Mouse (Mus musculus): ENCODE data around the gene Ttl.

Gene Ttl

GRCm38 (mm10) chr2:129083514-129083913 lies 17.8 kb downstream of the Ttl start:
- no peak for DNase-seq (ENCODE audit: low read depth, low spot score)

DNA sequence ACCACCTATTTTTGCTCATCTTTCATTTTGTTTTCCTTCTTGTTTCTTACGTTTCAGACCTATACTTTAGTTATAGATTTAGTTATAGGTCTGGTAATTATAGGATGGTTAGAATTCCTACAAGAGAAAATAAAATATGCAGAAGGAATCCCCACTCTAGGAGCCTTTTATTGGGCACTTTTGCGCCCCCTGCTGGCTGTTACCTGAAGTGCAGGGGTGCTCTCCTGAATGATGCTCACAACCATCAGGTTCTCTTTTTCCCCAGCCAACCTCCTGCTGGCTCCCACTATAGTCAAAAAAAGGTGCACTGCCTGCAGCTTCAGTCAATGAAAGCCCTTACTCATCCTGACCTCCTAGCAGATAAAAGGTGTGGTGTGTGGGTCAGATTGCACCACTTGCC lies 19.2 kb downstream of the Ttl start:
- peak; percentile 58 for DNase-seq (ENCODE audit: low read depth, low spot score)

DNA sequence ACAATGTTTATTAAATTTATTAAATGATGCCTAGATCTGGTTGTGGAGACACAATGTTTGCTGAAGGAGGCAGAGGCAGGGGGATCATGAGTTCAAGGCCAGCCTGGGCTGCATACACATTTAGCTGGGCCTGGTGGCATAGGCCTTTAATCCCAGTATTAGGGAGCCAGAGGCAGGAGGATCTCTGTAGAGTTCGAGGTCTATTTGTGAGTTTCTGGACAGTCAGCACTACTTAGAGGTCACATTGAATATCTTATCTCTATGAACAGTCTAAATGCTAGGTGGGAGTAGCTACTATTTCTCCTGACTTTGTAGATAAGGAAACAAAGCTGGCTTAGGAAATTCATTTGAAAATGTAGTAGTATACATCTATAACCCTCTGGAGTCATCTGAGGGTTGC lies 21.8 kb downstream of the Ttl start:
- DNase-seq (ENCODE audit: low read depth, low spot score), result no peak

GRCm38 (mm10) chr2:129090370-129090769 lies 24.6 kb downstream of the Ttl start:
- DNase-seq (ENCODE audit: low read depth, low spot score), result peak; percentile 71

GRCm38 (mm10) chr2:129092810-129093209 lies 27.1 kb downstream of the Ttl start:
- peak; percentile 54 for DNase-seq (ENCODE audit: low read depth, low spot score)

- DNase-seq (ENCODE audit: low read depth, low spot score), result peak; percentile 76
Observed at GRCm38 (mm10) chr2:129093926-129094724, 28.4 kb downstream of the Ttl start.

DNA sequence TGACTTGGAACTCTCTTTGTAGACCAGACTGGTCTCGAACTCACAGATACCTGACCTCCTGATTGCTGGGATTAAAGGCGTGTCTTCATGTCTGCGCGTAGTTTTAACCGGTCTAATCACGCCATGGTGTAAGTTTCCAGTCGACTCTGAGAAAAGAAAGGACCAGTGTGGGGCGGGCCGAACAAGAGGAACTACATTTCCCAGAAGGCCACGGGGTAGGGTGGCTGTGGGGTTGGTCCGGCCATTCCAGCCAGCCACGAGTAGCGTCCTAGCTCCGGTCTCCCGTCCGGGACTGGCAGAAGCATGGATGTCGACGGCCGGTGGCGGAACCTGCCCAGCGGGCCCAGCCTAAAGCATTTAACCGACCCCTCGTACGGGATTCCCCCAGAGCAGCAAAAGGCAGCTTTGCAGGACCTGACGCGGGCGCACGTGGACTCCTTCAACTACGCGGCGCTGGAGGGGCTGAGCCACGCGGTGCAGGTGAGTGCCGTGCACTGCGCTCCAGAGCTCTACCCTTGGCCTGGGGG lies 35.1 kb downstream of the Ttl start, which contains the start of gene Polr1b:
Gene Polr1b (plus strand): TSS at position 212 of the 527 bp plus-strand sequence.
- peak; percentile 98 for DNase-seq (ENCODE audit: low read depth, low spot score)

DNA sequence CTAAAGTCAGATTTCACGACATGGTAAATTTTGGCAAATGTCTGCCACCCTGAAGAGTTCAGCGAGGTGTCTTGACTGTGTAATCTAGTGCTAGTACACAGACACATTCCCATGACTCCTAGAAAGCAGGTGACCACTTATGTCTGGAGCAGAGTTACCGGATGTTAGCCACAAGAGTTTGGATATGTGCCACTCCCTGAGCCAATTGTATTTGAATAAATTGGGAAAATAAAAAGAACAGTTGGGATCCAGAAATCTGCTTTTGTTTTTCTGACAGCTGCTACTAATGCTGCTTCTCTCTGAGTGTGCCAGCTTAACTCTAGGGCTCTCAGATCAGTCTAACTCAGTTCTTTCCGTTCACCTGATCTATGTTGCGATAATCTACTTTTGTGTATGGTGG lies 47.2 kb downstream of the Ttl start:
- peak; percentile 32 for DNase-seq (ENCODE audit: low read depth, low spot score)

DNA sequence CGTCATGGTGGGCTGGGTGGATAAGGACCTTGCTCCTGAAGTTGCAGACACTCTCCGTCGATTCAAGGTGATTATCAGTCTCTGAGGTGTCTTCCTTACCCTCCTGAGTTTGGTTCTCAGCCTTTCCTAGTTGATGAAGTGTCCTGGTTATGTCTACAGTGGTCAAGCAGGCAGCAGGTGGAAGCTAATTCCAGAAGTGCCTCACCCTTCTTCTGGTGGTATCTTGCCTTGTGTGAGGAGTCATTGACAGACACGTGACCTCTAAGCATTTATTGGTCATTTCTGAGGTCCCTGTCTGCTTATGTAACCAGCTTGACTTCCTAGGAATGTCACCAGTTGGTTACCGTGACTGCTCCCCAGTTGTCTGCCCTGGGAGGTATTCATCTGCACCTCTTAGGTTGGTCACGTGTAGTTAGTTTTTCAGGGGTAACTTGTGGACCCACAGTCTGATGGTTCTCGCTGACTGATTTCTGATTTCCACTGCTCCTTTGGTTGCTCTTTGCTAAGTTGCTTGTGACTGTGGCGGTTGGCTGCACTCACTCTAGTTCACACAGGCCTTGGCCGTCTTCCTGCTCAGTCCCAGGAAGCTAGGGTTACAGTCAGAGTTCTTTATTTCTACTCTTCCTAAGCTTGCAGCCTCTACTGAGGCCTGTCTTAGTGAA lies 50.1 kb downstream of the Ttl start:
- DNase-seq (ENCODE audit: low read depth, low spot score), result no peak

GRCm38 (mm10) chr2:129116368-129116739 lies 50.6 kb downstream of the Ttl start:
- DNase-seq (ENCODE audit: low read depth, low spot score), result no peak

GRCm38 (mm10) chr2:129118061-129118460 lies 52.3 kb downstream of the Ttl start:
- DNase-seq (ENCODE audit: low read depth, low spot score), result no peak

DNA sequence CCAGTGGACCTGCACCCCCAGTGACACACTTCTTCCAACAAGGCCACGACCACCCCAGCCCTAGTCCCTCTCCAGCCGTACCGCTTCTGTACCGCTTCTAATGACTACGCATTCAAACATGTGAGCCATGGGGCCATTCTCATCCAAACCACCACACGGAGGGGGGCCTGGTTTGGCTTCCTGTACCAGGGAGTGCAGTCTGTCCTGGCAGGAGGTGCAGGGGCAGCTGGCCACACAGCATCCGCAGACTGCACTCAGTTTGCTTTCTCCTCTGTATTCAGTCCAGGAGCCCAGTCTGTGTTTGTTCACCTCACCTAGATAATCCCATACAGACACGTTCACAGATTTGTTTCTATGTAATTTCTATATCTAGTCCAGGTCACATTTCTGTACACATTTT lies 56.2 kb downstream of the Ttl start:
- peak; percentile 16 for DNase-seq (ENCODE audit: low read depth, low spot score)

- DNase-seq (ENCODE audit: low read depth, low spot score), result peak; percentile 99
Observed at GRCm38 (mm10) chr2:129129412-129129929, 63.7 kb downstream of the Ttl start, which contains the start of gene Chchd5. Chchd5 (plus strand) TSS chr2:129129700.

- DNase-seq (ENCODE audit: low read depth, low spot score), result no peak
Observed at GRCm38 (mm10) chr2:129129987-129130545, 64.3 kb downstream of the Ttl start.

DNA sequence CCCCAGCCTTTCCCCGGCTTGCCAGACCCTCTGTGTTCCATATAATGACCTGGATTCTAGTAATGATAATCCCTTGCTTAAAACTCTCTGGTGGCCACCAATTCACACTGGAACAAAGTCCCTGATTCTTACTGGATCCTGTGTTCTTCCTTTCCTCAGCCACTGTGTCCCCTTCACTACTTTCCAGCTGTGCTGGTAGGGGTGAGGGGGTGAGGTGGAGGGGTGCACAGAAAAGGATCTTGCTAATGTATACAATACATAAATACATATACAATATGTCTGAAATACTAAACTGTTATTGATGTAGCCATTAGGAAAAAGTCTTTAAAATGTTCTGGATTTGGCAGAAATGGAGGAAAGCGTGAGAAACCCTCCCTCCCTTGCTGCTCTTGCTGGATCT lies 65.0 kb downstream of the Ttl start:
- DNase-seq (ENCODE audit: low read depth, low spot score), result no peak

GRCm38 (mm10) chr2:129132231-129132630 lies 66.5 kb downstream of the Ttl start:
- peak; percentile 17 for DNase-seq (ENCODE audit: low read depth, low spot score)

GRCm38 (mm10) chr2:129133006-129133805 lies 67.5 kb downstream of the Ttl start:
- DNase-seq (ENCODE audit: low read depth, low spot score), result peak; percentile 96

DNA sequence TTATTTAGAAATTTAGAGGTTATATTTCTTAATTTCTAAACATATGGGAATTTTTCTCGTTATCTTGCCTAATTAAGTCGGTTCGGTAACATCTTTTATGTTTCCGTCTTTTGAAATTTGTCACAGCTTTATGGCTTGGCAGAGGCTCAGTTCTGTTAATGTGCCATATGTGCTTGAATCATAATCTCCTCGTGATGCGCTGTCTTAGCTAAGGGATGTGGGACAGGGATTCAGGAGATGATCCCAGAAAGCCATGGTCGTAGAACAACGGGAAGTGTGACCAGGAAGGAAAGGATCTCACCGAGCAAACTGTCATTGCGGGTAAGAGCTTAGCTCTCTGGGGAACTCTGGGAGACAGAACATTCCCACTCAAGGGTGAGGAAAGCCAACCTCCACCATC lies 74.2 kb downstream of the Ttl start:
- DNase-seq (ENCODE audit: low read depth, low spot score), result peak; percentile 90

Measured in brain, adult 2 months (tissue).